Mouse (Mus musculus): ENCODE measurements around the gene Pou1f1.

- no peak for TF ChIP-seq CTCF (IDR thresholded peaks at IDR 0.05; ENCODE audit: low read depth, low read length)
- no peak for TF ChIP-seq TAL1 (conservative IDR thresholded peaks at IDR 0.05; ENCODE audit: low read depth, low read length)
- TF ChIP-seq GATA1 (IDR thresholded peaks at IDR 0.05; ENCODE audit: borderline replicate concordance, low read length): no peak
- TF ChIP-seq POLR2AphosphoS5 (IDR thresholded peaks at IDR 0.05; ENCODE audit: insufficient replicate concordance, low read depth, low read length): no peak
Observed at GRCm38 (mm10) chr16:65520211-65520610, at the start of gene Pou1f1.
